Mouse (Mus musculus) lung, postnatal 0 days (tissue): ENCODE results near the gene Srsf3. TPM values are rescaled to one million over a fixed set of nuclear protein-coding genes. Genes with fewer than 3 reads are reported as not detected.

Experiments
- ATAC-seq: fragments of 200-750 bp; cut with Nextera tagmentation; 2 replicates; pipeline ENCODE4 v1.8.0; 2017; ENCODE audit warnings: moderate library complexity
- DNase-seq: peaks from one replicate; pipeline ENCODE4 v3.0.0-alpha.2; 2016; ENCODE audit warnings: low spot score
- H3K27ac ChIP-seq: fragments of 300-500 bp; sonication (generic); 2 replicates; pipeline ENCODE4 v1.5.1; 2014; ENCODE audit warnings: antibody characterized with exemption, mild to moderate bottlenecking, low read length, mixed read lengths
- H3K27me3 ChIP-seq: fragments of 300-500 bp; sonication (generic); replicated peaks from 2 replicates; pipeline ENCODE4 v1.6.1; 2014; ENCODE audit warnings: low read length, mixed read lengths; ENCODE audit not compliant: insufficient read depth
- H3K36me3 ChIP-seq: fragments of 300-500 bp; sonication (generic); 2 replicates; pipeline ENCODE4 v1.6.1; 2014; ENCODE audit warnings: low read length, mixed read lengths; ENCODE audit not compliant: insufficient read depth
- H3K4me1 ChIP-seq: fragments of 300-500 bp; sonication (generic); 2 replicates; pipeline ENCODE4 v1.6.1; 2014; ENCODE audit warnings: antibody characterized with exemption, low read depth, low read length, mixed read lengths; ENCODE audit not compliant: insufficient read depth
- H3K4me2 ChIP-seq: fragments of 300-500 bp; sonication (generic); replicated peaks from 2 replicates; pipeline ENCODE4 v1.6.1; 2014; ENCODE audit warnings: low read depth, mild to moderate bottlenecking, low read length, moderate library complexity, mixed read lengths
- H3K4me3 ChIP-seq: fragments of 300-500 bp; sonication (generic); 2 replicates; pipeline ENCODE4 v1.5.1; 2014; ENCODE audit warnings: low read depth, low read length
- H3K9ac ChIP-seq: fragments of 300-500 bp; sonication (generic); replicated peaks from 2 replicates; pipeline ENCODE4 v1.6.1; 2014; ENCODE audit warnings: low read depth, mild to moderate bottlenecking
- H3K9me3 ChIP-seq: fragments of 300-500 bp; sonication (generic); 2 replicates; pipeline ENCODE4 v1.6.1; 2016; ENCODE audit warnings: low read length, mixed read lengths
- CTCF ChIP-seq: IDR thresholded peaks from 2 replicates; pipeline ENCODE4 v1.5.1; 2016; ENCODE audit warnings: antibody characterized with exemption, mild to moderate bottlenecking
- EP300 ChIP-seq: IDR thresholded peaks from 2 replicates; pipeline ENCODE4 v1.6.1; 2016; ENCODE audit warnings: antibody characterized with exemption, mild to moderate bottlenecking, control low read depth
- WGBS: fragments of 180-500 bp; shearing (Covaris S2); extraction: QIAGEN DNeasy Blood & Tissue Kit; methylation state at CpG from one replicate; pipeline ENCODE4 v1.1.7; 2014; 5-methylcytosine and 5-hydroxymethylcytosine counted together
- polyA plus RNA-seq: library from polyadenylated mRNA; unstranded; fragments of >200 nt; fragmentation: Nextera tagmentation; extraction: Ambion mirVana; gene quantifications from 2 replicates; pipeline ENCODE4 v1.2.1, GENCODE M21; 2015

The Srsf3 gene
- polyA plus RNA-seq, 1 experiment from 2014 or later, result 229 TPM

DNA sequence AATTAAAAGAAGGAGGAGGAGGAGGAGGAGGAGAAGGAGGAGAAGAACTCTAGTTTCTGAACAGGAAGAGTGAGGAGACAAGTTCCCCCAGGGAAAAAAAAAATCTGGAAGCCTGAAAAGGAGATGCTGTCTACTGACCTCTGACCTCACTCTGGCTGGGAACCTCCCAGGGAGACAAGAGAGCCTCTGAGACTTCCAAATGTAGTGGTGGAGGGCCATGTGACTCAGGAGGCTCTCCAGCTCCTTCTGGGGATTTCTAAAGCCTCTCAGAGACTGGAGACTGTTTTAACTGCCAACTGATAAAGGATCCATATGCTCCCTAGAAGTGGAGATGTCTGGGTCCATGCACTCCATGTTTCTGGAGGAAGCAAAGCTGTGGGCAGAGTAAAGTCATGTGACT lies 18.2 kb upstream of the Srsf3 start:
- Histone ChIP-seq H3K36me3 (no peaks in the 10 kb centered on the region), H3K4me2 (no peak overlapping the region), H3K27ac (no peak overlapping the region), H3K9me3 (no peaks in the 10 kb centered on the region), H3K4me1 (no peaks in the 10 kb centered on the region), H3K27me3 (no peaks in the 10 kb centered on the region), H3K9ac (no peak overlapping the region), H3K4me3 (no peak overlapping the region)
- ATAC-seq, result peak; percentile 13; the same call in 1 of the 2 replicates
- no peak for TF ChIP-seq EP300
- TF ChIP-seq CTCF, result no peak
- peak; percentile 57 for DNase-seq

- ATAC-seq (no peak), DNase-seq (peak; percentile 65)
- 24% methylated on average over 2 of the region's 2 CpGs for WGBS
- H3K9me3 ChIP-seq, result no peaks in the 10 kb centered on the region
- H3K4me2 ChIP-seq, result no peak overlapping the region
- H3K27ac ChIP-seq, result no peak overlapping the region
- H3K9ac ChIP-seq, result no peak overlapping the region
- H3K4me3 ChIP-seq, result no peak overlapping the region
- TF ChIP-seq EP300, result no peak
- peak; percentile 68 for TF ChIP-seq CTCF
- H3K27me3 ChIP-seq, result no peaks in the 10 kb centered on the region
- no peaks in the 10 kb centered on the region for H3K36me3 ChIP-seq
- H3K4me1 ChIP-seq, result no peaks in the 10 kb centered on the region
Observed at GRCm38 (mm10) chr17:29015638-29016037, 16.8 kb upstream of the Srsf3 start.

- H3K27ac ChIP-seq, result no peak overlapping the region
- DNase-seq (peak; percentile 71), ATAC-seq (peak; percentile 11; the same call in 1 of the 2 replicates)
- no peaks in the 10 kb centered on the region for H3K36me3 ChIP-seq
- H3K27me3 ChIP-seq, result no peaks in the 10 kb centered on the region
- no peaks in the 10 kb centered on the region for H3K4me1 ChIP-seq
- no peak overlapping the region for H3K4me2 ChIP-seq
- WGBS, result 62% methylated on average over 4 of the region's 4 CpGs
- H3K4me3 ChIP-seq, result no peak overlapping the region
- peak; percentile 15; the same call in 1 of the 2 replicates for TF ChIP-seq EP300
- TF ChIP-seq CTCF, result no peak
- H3K9ac ChIP-seq, result no peak overlapping the region
- H3K9me3 ChIP-seq, result no peaks in the 10 kb centered on the region
Observed at GRCm38 (mm10) chr17:29016705-29017104, 15.7 kb upstream of the Srsf3 start.

GRCm38 (mm10) chr17:29018292-29018984 lies 14.0 kb upstream of the Srsf3 start:
- WGBS, result 48% methylated on average over 11 of the region's 11 CpGs
- Histone ChIP-seq H3K4me2 (no peak overlapping the region), H3K36me3 (no peaks in the 10 kb centered on the region), H3K27me3 (no peaks in the 10 kb centered on the region), H3K9ac (no peak overlapping the region), H3K4me1 (no peaks in the 10 kb centered on the region), H3K27ac (no peak overlapping the region), H3K9me3 (no peaks in the 10 kb centered on the region), H3K4me3 (no peak overlapping the region)
- TF ChIP-seq CTCF (peak; percentile 73), EP300 (peak; percentile 59; the same call in 1 of the 2 replicates)
- ATAC-seq (peak; percentile 67), DNase-seq (peak; percentile 66)

GRCm38 (mm10) chr17:29019391-29019790 lies 13.0 kb upstream of the Srsf3 start:
- no peak for DNase-seq
- H3K4me1 ChIP-seq, result no peaks in the 10 kb centered on the region
- WGBS, result 61% methylated on average over 7 of the region's 7 CpGs
- H3K27me3 ChIP-seq, result no peaks in the 10 kb centered on the region
- TF ChIP-seq CTCF, result no peak
- no peak for TF ChIP-seq EP300
- no peaks in the 10 kb centered on the region for H3K9me3 ChIP-seq
- no peak overlapping the region for H3K27ac ChIP-seq
- H3K36me3 ChIP-seq, result no peaks in the 10 kb centered on the region
- no peak overlapping the region for H3K4me3 ChIP-seq
- no peak for ATAC-seq
- no peak overlapping the region for H3K9ac ChIP-seq
- no peak overlapping the region for H3K4me2 ChIP-seq

DNA sequence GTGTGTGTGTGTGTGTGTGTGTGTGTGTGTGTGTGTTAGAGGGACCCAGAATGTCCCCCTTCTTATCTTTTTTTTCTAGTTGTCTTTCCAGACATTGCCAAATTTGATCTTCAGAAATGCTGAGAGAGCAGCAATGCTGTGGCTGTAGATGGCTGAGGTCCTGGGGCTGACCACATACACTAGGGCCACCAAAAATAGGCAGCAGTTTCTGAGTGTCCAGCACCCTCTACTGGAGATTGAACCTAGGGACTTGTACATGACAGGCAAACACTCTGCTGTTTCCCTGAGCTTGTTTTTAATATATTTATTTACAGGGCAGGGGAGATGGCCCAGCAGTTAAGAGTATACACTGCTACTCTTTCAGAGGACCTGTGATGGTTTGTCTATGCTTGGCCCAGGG lies 12.0 kb upstream of the Srsf3 start:
- peak; percentile 62 for ATAC-seq
- TF ChIP-seq EP300 (no peak), CTCF (peak; percentile 76)
- no peak overlapping the region for H3K4me3 ChIP-seq
- no peak overlapping the region for H3K27ac ChIP-seq
- no peak overlapping the region for H3K9ac ChIP-seq
- no peak overlapping the region for H3K4me2 ChIP-seq
- DNase-seq, result peak; percentile 77
- H3K9me3 ChIP-seq, result no peaks in the 10 kb centered on the region
- H3K36me3 ChIP-seq, result no peaks in the 10 kb centered on the region
- no peaks in the 10 kb centered on the region for H3K27me3 ChIP-seq
- no peaks in the 10 kb centered on the region for H3K4me1 ChIP-seq
